Mouse (Mus musculus) urinary bladder, adult 18-20 months (tissue): Measurements from ENCODE around the gene Ptprd.

Experiments used
- DNase-seq, 2 experiments: peaks; one replicate each; pipeline ENCODE4 v3.0.0; 2022; ENCODE audit warnings: low spot score in 2 of 2, mixed read lengths in 2 of 2

Gene Ptprd

DNA sequence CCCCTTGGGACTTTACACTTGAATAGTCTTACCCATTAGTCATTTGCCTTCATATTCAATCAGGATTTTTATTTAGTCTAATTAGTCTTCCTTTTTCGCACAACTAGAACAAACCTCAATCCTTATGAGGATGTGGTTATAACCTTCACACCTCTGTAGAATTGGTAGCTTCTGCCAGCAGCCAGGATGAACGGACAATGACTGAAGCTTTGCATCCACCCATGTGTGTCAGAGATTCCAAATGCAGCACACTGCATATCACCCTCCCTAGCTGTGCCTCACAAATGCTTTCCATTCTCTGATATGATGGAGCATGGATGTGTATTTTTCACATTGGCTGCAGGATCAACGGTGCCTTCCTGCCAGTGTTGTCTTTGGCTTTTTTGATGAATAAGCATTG is 1898.0 kb downstream of the Ptprd start:
- no peak for DNase-seq

DNA sequence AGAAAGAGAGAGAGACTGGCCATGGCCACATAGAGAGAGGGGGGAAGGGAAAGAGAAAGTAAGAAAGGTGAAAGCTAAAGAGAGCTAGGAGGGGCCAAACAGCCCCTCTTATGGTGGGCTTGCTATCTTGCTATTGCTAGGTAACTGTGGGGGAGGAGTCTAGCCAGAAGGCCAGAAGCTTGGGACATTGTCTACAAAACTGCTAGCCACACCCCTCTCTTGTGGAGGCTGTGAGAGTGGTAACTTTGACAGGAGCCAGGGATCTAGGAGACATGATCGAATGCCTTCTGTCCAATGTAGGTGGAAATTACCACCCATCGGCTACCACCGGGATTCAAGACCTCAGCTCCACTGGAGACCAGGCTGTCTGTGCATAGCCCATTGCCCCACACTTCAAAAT is 1899.2 kb downstream of the Ptprd start:
- DNase-seq: no peak

DNA sequence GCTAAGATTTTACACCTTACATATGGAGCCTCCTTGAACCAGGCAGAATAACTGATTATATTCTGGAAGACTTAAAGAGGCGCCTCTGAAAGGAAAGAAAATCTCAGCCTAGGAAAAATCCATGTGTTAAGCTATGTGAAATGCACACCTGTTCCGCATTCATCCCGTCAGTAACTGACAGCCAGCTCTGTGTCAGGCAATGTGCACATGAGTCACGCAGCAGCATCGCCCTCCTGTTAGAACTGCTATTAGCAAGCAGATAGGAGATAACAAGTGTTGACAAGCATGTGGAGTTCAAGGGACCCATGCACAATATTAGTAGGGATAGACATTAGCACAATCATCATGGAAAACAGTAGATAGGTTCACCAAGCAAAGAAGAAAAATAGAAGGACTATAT is 1905.8 kb downstream of the Ptprd start:
- no peak for DNase-seq

DNA sequence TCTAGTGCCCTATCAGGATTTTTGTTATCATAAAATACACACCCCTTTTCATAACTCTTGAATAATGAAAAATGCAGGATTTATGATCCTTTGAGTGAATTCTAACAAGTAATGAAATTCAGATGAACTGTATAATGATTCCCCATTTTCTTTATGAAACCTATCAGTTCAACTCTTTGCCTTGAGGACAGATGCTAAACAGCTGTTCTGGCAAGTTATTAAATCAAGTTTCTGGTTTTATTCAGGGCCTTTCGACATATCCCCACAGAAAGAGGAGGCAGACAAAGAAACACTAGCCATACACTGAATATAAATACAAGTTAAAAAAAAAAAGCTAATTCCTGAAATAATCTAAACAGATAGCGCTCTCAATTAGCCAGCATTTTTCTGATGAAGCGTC is 1914.4 kb downstream of the Ptprd start:
- no peak for DNase-seq

DNA sequence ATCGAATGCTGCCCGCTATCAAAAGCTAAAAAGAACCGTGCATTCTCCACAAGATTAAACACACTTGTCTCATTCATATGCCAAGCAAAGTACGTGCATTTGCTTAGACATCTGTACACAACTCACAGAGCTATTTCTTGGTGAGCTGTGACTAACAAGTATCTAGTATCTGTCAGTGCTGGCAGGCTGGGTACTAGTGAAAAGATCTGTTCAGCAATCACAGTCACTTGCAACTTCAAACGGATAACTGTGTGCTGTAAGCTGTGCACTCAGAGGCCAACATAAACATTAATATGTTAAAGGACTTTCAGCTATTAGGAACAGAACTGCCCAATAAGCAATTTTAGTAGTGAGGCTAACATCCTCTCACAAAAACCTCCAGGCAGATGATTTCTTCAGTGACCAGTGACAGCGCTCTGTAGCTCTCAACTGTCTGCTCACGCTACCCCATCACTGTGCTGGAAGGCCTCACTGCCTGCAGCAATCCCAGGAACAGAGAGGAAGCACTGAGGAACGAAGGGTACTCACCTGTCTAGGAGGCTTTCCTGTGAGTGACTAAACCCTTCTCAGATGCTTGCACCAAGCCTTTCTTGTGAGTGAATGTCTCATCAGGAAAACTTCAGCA is 1918.9 kb downstream of the Ptprd start:
- no peak for DNase-seq

DNA sequence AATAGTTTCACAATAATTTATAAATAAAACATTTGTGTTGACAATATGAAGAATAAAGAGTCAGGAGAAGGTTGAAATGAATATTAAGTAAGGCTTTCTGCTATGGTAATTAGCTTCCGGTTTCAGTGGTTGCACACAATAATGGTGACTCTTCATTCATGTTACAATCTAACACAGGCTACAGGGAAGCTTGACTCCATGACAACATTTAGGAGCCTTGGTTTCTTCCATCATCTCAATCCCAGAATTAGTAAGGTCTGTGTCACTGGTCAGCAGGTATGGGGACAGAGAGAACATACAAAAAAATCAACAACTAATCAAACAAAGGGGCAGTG is 1921.3 kb downstream of the Ptprd start:
- no peak for DNase-seq

DNA sequence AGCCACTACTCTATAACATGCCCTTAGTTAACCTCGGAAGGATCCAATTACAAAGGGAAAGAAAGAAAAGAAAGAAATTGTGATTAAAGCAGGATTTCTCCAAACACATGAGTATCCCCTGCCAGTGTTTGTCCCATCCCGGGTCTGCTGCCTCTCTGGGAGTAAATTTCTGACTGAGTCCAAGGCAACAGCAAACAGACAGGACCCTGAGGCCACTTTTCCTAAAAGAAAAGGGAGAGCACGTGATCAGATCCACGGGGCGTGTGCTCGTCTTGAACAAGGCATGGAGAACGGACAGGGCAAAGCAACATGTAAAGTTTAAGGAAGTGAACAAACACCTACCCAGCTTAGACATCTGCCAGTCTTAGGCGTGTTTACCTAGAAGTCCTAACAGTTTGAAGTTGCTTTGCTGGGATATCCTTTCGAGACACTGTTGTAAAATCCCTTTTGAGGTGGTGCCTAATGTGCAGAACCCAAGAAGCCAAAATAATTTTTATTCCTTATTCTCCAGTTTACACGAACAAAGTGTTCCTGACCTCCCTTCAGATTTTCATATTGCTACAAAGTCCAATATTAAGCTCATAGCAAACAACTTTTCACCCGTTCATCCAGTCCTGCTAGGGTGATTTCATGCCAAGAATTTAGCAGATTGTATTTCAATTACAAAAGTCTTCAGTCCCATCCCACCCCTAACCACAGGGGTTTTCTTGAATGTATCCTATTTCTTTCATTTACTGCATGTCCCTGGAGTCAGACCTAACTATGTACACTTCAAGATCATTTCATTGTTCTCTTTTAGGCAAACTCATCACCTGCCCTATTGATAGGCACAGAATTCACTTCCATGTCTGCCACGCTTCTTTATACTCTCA is 1921.9 kb downstream of the Ptprd start:
- no peak for DNase-seq

DNA sequence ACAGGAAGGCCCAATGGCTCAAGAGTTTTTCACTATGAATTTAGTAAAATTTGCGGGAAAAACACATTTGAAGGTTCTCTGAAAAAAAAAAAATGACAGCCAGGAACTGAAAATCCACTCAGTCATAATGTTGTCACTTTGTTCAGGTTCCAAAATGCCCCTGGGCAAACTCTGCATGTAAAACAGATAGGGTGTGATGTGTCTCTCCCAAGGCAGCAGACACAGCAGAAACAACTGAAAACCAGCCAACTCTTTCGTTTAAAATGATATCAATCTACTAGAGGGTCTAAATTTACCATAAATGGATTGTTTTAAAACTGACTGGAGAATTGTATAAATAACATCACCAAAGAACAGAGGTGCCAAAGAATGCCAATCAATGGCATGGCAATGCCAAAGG is 1925.7 kb downstream of the Ptprd start:
- no peak for DNase-seq

DNA sequence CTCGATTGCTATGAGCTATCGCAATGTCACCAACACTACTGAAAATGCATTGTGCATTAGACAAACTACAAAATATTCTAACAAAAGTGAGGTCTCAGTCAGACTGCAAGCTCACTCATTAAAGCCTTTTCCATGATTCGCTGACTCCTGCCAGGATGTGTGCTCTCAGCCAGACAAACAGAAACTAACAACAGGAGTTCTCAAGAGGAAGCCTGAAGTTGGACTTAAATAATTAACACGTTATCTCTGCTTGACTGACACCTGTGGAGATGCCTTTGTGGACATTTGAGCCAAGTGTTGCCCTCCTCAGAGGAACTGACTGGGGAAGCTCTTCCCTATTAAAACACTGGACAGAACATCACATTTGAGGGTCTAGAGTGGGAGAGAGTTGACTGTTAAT is 1928.9 kb downstream of the Ptprd start:
- no peak for DNase-seq

DNA sequence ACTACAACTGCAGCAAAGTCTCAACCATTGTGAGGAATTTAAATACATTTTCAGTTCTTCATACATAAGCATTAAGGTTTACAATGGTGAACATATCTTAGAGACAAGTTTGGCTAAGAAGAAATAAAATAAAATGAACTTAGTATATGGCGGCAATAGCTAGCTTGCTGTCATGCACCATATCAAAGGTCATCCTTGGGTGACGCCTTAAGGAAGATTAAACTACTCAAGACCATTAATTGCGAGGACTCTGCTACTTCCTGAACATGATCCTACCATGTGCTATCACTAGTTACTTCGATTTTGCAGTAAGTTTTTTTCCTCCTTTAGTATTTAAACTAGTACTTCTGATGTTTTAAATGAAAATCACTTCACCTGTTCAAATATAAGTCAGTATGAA is 1949.0 kb downstream of the Ptprd start:
- no peak for DNase-seq

DNA sequence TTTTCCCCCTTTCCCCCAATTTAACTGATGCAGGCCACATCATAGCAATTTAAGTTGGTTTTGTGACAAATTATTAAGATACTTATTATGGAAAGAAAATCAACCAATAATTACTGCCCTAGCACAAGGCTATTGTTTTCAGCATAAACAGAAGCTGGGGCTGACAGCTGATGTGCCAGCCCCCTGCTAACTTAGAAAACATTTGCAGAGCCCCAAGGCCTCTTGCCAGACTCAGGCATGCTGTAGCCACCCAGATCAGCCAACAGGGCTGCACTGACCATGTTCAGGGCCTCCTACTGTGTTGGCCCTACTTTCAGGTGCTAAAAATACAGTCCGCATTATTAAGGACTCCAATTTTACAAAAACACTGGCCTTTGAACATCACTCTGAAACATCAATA is 1951.1 kb downstream of the Ptprd start:
- no peak for DNase-seq

DNA sequence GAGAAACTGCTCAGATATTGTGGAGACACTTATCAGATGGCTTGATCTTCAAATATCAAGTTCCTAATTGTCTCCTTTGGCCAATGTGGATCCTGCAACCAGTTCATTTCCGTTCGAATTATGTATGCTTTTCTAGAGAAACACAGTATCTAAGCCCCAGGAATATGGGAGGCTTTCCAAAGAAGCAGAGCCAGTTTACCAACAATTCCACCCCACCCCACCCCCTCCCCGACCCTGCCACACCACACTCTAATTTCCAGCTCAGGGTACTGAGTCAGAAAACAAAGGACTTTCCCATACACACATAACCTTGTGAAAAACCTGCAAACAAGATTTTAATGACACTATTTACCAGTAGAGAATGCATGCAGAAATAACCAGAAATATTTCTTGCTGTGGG is 1951.5 kb downstream of the Ptprd start:
- no peak for DNase-seq

DNA sequence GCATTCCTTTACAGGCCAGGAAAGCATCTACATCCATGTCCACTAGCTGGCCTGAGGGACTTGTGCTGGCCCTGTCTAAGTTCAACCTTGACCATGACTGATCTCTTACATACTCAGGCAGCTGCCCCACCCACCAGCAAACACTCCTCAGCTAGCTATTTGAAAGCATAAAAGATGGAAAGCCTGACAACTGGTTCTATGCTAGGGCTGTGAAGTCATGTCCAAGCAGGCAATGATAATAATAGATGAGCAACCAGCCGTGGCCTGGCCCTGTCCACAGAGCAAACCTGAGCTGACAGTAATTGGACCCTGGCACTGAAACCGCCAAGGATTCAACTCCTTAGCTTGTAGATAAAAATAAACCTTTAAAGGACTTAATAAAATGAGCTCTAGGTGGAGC is 1952.1 kb downstream of the Ptprd start:
- DNase-seq: no peak

DNA sequence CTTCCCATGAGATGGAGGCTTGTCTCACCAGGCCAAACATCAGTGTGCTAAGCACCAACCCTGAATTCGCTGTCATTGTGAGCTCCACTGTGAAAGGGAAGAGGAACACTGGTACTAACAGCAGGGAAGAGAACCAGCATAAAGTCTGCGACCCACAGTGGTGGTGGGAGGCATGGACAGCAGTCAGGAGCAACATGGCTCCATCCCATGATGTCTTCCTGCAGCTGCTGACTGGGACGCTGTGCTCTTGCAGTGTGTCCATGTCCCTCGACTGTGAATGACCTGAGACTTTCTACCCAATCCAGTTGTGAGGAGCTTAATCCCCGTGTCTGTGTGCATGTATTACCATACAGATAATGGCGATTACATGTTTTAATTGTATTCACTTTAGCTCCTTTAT is 1967.4 kb downstream of the Ptprd start:
- no peak for DNase-seq

DNA sequence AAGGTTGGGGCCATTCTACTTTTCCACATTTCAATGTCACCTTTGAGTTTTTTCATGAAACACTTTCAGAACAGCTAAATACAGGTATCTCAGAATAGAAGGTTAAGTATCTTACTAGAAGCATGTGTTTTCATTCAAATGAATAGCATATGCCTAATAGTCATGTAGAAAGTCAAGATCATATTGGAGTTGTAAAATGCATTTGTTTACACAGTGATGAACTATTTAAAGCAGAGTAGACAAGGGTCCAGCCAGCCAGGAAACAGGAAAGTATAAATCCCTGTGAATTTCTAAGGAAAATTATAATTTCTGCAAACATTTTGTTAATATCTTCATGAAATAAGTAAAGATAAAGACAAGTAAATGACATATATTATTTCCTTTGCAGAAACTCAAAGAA is 1970.2 kb downstream of the Ptprd start:
- DNase-seq: no peak

DNA sequence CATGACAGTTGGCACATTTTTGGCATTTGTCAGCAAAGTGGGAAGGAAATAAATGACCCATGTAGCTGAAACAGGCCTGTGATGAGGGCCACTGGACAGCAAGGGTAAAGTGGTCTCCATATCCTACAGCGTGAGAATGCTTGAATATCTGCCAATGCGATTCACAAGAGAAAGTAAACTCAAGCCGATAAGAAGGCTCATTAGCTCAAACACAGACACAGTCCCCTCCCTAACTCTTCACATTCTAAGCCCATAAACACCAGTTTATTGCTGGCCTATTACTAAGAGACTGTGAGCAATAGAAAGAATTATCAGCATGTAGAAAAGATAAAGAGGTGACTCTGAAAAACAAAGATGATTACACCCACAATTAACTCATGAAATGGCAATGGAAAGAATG is 1970.6 kb downstream of the Ptprd start:
- DNase-seq: no peak

DNA sequence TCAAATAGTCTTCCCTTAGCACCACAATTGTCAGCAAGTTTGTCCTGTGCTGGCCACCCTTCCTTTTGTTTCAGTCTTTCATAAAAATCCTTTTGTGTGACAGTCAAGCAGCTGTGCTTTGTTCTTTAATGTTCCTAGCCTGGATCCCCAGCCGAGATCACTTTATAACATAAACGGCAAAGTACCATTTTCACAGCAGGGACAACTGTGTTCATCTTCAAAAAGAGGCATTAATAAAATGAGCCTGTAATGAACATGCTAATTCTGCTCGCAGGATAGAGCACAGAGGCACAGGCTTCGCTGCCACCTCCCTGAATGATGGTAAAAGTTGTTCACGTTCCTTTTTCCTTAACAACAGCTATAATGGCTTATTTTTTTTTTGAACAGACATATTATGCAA is 1972.7 kb downstream of the Ptprd start:
- no peak for DNase-seq

DNA sequence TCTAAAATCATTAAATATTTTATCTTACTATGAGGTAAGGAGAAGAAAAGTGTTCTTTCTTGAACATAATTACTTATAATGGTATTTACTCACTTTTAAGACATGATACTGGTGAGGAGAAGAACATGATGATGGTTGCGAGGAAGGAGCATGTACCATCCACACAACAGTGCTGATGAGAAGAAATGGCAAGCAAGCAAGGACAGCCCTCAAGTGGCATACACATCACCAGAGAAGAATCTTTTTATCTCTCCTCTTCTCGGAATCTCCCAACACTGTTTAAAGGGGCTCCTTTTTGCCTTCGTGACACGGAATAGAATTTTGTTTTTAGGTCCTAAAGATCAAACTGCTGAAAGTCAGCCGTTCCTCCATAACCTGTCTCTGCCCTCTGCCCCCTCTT is 1973.2 kb downstream of the Ptprd start:
- DNase-seq: no peak

DNA sequence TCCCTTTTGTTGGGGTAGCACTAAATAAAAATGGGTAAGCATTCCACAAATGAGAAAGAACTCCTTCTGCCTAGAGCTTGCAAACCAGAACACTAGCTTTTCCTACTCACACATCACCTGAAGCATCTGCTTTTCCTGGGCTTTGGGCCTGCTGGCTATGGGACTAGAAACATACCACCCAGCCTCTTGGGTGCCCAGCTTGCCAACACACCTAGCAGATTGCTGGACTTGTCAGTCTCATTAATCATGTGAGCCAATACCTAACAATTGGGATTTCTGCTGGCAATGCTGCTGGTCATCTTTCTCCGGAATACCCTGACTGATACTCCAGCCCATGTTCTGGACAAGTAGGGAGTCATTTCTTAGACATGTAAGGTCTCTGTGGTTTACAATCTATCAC is 1973.9 kb downstream of the Ptprd start:
- DNase-seq: no peak

DNA sequence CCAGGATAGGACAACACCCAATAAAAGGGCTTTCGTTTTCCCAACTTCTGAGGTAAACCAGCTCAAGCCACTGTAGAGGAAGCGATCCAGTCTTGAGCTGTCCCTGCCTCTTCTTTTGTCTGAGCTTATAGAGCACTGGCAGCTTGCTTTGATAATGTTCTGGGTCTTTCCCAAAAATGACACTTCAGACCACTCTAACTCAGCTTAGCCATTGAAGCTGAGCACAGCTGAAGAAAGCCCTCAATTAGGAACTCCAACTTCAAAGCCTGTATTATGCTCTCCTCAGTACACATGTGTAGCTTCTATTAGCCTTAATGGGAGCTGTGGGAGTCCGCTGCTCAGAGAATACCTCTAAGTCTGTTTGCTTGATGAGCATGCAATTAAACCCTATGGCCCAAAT is 1988.0 kb downstream of the Ptprd start:
- DNase-seq: no peak

DNA sequence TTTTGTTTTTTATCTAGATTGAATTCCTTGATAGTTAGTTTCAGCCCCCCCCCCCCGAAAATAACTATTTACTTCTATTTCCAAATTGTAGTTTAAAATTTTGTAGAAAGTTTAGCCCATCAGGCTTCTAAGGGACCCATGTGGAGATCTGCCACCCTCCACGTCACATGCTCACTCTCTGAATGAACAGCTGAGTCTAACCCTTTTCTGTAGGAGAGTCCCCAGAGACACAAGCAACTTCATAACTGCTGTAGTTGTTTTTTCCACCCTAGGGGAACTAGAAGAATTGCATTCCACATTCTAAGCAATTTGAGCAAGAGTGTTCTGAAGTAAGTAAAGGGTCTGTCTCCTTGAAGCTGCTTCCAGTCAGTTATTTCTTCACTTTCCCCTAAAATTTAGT is 1989.2 kb downstream of the Ptprd start:
- no peak for DNase-seq

DNA sequence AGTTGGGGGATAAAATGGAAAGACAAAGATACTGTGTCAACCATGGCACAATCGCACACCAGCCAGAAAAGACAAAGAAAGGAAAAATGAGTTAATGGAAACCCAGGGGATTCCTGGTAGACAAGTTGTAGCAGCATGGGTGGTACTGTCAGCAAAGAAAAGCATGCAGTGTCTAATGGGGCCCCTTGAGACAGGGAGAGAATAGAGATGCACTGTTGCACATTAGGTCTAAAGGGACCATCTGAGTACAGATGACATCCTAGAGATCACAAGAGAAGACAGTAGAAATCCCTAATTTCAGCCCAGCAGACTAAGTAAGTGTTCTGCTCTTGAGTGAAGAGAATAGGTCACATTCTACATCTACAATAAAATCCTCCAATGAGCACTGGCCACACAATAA is 1993.7 kb downstream of the Ptprd start:
- DNase-seq: no peak

DNA sequence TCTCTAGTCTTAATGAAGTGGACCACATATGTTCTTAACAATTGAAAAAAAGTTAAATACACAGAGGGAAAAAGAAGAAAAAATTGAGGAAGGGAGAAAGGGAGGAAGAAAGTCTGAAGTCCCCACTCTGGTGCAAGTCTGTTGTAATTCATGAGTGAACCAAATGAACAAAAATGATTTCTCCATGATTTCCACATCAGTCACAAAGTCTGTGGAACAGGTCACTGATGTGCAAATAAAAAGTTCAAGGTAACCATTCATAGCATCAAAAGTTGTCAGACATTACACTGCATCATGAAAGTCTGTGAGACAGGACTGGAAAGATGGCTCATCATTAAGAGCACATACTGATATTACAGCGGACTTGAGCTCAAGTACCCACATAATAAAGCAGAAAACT is 1996.6 kb downstream of the Ptprd start:
- no peak for DNase-seq

DNA sequence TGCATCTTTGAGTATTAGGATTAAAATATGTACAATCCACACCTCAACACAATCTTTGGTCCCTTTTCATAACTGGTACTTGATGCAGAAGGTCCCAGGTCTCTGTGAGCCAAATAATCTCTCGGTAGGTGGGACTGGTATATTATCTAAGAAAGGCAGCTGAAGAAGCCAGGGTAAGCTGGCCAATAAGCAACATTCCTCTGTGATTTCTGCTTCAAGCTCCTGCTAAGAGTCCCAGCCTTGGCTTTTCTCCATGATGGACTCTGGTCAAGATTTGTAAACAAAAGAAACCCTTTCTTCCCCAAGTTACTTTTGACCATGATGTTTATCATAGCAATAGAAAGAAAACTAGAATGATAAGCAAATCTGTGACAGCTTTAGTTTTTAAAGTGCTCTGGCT is 2012.4 kb downstream of the Ptprd start:
- no peak for DNase-seq
